Mouse (Mus musculus): ENCODE data around the gene Dgkk.
"Not testable (repeated sequence)": the region's sequence is repeated elsewhere in the genome, so short reads cannot be mapped to it uniquely, and the experiment has no call there.

Dgkk gene

GRCm38 (mm10) chrX:6779006-6779405 is at the start of gene Dgkk:
Dgkk (plus strand) TSS chrX:6779306.
- DNase-seq = not testable (repeated sequence)

- DNase-seq = no peak
Measured at GRCm38 (mm10) chrX:6733998-6734397, 45.1 kb upstream of the Dgkk start.

- no peak for DNase-seq
Measured at GRCm38 (mm10) chrX:6750714-6751113, 28.4 kb upstream of the Dgkk start.

GRCm38 (mm10) chrX:6751549-6752047 is 27.5 kb upstream of the Dgkk start:
- no peak for DNase-seq

DNA sequence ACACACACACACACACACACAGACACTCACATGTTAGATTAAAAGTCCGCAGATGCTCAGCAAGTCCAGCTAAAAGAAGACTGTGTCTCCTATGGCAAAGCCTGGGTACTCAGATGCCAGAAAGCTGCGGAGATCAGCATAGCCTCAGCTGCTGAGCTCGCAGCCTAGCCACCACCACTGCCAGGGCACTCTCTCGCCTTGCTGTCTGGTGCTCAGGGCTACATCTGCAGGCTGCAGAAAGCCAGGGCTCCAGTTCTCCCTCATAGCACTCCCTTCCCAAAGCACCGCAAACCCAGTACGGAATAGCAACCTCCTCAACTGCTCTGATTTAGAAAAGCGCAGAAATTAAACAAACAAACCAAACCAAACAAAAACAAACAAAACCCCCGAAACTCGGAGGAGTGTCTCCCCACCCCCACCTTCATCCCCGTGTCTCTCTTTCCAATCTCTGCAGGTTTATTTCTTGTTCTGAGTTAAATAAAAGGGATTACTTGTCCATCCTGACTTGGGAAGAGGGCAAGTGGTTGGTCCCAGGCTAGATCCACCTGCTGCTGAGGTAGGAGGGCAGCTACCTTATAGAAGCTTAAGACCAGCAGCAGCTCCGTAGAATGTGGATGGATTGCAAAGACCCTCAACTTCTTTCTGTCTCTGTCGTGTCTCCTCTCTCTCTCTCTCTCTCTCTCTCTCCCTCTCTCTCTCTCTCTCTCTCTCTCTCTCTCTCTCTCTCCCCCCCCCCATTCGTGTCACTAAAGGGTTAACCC is 1.4 kb upstream of the Dgkk start:
- no peak for DNase-seq

GRCm38 (mm10) chrX:6778250-6778637 is 862 bp upstream of the Dgkk start:
- DNase-seq = no peak

DNA sequence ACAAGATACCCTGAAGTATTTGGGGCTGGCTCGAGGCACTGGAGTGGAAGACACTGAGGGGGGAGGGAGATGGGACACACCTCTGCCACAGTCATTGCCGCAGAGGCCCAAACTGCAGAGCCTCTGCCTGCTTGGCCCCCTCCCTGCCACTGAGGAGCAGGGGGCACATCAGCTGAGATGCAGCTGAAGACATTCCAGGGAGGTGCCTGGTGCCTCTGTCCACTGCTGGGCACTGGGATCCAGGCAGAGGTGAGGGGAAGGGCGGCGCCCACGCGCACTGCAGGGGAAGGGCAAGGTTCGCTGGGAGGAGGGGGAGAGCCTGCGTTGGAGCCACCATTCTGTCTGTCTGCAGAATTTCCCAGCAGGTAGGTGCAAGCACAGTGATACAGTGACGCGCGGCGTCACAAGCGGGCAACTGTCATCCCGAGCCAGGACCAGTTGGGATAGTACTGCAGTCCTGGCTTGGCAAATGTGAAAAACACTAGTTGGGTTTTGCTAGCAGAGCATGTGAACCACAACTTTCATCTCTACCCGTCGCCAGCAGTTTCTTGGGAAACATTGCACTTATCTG is 948 bp downstream of the Dgkk start:
- DNase-seq = no peak

- DNase-seq = no peak
Measured at GRCm38 (mm10) chrX:6832553-6832952, 53.4 kb downstream of the Dgkk start.

DNA sequence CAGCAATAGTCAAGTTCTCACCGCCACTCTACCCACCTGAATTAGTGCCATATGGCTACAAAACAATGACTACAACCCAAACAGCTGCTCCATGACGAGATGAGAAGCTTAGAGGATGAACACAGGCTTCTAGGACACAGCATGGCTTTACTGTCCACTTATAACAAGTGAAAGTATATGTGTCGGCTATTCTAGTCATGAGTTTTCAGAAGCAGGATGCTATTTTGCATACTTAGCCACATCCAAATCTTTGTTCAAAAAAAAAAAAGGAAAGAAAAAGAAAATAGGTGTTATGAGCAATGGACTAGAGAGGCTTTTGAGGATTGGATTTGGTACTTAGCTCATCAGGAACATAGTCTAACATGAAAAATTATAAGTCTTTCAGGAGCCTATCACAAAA is 74.4 kb downstream of the Dgkk start:
- DNase-seq = no peak

GRCm38 (mm10) chrX:6854136-6854535 is 75.0 kb downstream of the Dgkk start:
- no peak for DNase-seq

DNA sequence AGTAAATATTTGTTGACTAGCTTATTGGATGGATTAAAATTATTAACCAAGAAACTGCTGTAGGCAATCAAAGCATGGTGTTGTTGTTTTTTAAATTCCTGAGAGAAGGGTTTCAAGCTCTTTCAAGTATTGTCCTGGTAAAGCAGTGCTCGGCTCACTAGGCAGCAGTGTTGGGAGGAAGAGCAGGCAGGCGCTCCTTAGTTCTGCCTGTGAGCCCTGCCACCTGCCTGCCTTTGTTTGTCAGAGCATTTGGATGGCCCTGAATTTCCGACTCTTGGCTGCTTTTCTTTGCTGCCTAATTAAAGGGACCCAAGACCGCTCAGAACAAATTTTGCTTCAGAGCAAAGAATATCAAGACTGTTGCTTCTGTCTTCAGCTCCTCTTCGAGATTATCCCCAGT is 114.8 kb downstream of the Dgkk start:
- no peak for DNase-seq

- DNase-seq = no peak
Measured at GRCm38 (mm10) chrX:6911047-6911446, 131.9 kb downstream of the Dgkk start.

- no peak for DNase-seq
Measured at GRCm38 (mm10) chrX:6922165-6922564, 143.1 kb downstream of the Dgkk start.

DNA sequence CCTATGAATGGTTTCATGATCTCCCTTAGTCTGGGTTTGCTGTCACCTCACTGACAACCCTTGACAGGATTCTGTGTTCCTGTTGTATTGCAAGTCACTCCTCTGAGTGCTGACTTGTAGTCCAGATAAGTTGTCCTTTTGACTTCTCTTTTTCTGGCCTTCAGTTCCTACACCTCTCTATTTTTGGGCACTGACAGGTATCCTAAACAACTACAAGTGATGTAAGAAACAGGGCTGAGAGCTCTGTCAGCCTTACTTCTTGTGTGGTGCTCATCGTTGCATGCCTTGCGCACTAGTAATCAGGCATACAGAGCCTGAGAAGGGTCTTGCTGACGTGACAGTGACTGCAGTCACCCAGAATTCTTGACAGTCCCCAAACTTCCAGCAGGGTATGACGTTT is 147.1 kb downstream of the Dgkk start:
- no peak for DNase-seq

DNA sequence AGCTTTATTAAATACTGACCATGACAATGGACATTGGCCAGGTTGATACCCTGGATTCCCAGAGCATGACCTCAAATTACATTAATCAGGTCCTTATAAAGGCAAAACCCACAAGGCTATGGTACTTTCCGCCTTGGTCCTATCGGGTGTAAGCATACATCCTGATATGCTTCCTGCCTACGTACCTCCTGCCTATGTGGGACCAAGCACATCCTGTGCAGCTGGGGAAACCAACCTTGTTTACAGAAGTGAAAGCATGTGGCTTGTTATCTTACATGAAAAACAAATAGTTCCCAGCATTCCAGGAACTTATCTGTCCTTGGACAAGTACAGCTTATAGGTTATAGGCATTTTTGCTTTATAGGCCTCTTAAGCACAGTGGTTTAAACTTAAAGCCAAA is 189.5 kb downstream of the Dgkk start:
- DNase-seq = peak in 1 of 2 experiments; percentile 4

DNA sequence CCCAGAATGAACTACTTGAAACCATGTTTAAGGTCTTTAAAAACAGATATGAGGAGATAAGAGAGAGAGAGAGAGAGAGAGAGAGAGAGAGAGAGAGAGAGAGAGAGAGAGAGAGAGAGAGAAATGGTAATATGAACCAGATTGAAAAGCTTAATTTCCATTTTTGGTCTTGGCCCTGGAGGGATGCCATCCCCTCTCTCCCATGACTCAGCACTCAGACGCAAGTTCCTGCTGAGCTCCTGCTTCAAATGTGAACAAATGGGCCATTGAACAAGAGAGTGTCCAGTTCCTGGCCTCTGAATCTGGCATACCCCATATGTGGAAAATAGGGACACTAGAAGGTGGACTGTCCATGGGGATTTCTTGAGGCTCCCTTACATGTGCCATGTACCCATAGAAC is 192.8 kb downstream of the Dgkk start:
- no peak for DNase-seq

DNA sequence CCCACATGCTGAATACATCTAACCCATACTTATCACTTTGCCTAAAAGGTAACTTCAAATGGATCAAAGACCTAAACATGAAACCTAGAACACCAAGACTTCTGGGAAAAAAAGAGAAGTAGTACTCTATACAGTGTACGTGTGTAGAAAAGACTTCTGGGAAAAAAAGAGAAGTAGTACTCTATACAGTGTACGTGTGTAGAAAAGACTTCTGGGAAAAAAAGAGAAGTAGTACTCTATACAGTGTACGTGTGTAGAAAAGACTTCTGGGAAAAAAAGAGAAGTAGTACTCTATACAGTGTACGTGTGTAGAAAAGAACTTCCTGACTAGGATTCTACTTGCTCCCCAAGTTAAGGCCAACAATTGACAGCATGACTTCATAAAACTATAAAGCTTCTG is 204.8 kb downstream of the Dgkk start:
- not testable (repeated sequence) for DNase-seq

Measured in thymus, adult 18-20 months (tissue).